Mouse (Mus musculus) spleen, adult 18-20 months (tissue): ENCODE data around the gene Pitpna.

Experiments used
- DNase-seq, 2 experiments: peaks; one replicate each; pipeline ENCODE4 v3.0.0; 2022; ENCODE audit warnings: mixed read lengths in 2 of 2

The Pitpna gene

DNA sequence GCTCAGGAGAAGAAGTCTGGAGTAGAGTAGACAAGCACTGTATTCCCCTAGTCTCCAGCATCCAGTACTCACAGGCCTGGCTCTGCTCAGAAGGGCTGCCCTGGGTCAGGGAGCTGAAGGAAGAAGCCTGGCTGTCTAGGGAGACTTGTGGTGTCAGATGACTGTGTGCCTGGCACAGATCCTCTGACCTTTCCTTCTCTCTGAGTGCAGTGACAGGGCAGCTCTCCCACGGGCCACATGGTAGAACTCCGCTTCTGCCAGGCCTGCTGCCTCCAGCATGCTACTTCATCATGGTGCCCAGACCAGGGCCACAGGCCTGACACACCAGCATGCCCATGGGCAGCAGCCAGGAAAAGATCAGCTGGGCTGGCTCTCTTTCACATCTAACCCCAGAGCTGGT, 22.0 kb upstream of the Pitpna start:
- DNase-seq: no peak

DNA sequence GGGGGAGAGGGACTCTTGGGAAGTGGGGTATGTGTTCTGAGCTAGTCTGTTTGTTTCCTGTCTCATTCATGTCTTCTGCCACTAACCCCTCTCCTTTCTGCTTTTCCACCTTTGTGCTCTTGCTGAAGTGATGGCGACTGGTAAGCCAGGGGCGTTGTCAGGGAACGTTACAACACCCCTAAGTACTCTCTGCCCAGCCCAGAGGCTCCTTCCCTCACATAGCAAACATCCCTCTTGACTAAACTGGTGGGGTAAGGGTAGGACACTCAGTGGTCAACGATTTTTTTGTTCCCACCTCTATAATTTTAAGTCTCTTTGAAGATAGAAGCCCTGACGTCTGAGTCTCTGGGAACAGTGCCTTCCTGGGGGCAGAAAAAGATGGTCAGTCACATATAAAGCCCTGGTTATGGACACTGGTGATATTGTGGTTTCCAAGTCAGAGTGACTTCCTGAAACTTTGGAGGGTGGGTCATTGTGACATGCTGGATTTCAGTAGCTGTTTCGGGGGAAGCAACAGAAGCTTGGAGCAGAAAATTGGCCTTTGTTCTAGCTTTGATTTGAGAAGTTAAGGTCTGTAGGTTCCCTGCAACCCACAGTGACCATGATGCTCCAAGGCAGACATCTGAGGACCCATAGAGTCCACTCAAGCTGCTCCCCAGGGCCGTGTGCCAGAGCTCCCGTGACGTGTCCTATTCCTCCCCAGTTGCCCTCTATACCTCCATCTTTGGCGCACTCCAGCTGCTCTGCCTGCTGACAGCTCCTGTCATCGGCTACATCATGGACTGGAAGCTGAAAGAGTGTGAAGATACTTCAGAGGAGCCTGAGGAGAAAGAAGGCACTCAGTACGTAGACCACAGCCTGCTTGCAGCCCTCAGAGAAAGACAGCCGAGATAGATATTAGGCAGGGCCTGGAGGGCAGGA, 21.4 kb upstream of the Pitpna start:
- DNase-seq: no peak

DNA sequence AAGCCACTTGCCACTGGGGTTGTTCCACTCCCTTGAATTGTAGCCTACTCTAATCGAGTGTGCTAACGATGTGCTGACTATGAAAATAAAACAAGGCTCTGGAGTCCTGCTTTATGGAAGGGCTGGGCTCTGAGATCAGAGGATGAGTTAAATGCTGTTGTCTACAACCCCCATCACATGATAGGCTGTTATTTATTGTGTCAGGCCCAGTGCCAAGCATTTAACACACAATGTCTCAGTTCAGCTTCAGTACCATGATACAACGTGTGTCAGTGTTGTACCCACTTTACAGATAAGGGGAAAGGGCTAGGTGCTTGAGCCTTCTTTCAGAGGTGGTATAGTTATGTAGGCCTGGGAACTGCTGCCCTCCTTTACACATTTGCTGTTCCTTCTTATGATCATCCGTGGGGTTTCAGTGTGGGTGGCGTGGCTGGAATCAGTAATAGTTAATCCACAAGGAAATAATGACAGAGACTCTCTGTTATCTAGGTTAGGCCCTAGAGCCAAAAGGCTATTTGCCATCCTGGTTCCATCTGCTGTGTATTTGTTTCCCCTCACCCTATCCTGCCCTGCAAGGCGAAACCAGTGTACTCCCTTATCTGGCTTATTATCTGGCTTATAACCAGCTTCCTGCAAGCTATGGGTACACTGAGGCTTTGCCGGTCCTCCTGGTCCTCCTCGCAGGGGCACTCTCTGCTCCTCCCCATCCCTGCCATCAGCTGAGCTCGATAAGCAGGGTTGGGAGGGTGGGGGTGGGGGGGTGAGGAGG, 20.4 kb upstream of the Pitpna start:
- no peak for DNase-seq

DNA sequence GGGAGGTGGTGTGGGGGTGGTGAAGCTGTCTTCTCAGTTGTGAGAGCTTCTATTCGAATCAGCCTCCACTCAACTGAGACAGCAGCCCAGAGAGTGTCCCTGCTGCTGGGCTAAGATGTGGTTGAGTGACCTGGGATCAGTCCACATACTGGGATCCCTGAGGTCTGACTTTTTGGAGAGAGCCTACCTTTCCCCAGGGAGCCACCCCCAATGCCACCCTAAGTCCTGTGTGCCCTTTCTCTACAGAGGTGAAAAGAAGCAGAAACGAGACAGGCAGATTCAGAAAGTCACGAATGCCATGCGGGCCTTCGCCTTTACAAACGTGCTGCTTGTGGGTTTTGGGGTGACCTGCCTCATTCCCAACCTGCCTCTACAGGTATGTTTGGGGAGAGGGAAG, 19.8 kb upstream of the Pitpna start:
- DNase-seq: no peak

DNA sequence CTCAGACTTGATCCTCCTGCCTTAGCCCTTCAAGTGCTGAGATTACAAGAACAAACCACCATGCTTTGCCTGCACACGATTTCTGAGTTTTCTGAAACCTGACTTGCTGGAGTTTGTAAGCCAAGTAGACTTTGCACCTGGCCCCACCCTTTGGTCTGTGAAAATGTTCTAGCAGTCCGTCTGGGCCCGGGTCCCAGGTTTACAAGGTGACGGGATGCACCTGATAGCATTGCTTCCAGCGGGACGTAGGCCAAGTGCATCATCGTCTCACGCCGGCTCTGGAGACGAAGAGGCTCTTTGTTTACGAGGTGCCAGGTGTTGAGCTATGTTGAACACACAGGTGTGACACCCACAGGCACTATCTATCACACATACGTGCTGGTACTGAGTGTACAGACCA, 18.9 kb upstream of the Pitpna start:
- no peak for DNase-seq

DNA sequence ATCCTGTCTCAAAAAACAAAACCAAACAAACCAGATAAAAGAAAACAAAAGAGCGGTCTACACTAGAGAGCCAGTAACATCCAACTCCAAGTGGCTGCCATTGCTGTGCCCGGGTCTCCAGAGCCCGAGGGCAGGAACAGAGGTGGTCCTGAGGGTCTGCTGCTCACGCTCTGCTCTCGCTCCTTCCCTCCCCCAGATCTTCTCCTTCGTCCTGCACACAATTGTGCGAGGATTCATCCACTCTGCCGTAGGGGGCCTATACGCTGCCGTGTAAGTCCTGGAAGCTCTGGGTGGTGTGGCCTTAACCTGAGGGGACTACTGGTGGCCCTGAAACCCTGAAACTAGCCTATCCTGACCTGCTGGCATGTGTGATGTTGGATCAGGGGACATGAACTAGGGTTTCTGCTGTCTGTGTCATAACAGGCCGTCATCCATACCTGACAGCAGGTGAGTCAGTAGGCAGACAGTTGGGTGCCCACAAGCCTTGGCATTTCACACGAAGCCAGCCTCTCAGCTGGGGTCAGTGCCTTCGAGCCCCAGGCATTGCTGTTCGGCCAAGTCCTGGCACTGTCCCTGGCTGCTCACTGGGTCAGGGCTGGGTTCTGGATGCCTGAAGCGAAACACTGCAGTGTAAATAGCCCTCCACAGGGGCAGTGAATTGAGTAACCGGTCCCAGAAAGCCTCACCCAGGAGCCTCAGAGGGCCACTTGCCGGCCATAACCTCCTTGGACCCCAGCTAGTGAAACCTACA, 17.3 kb upstream of the Pitpna start:
- DNase-seq: no peak

DNA sequence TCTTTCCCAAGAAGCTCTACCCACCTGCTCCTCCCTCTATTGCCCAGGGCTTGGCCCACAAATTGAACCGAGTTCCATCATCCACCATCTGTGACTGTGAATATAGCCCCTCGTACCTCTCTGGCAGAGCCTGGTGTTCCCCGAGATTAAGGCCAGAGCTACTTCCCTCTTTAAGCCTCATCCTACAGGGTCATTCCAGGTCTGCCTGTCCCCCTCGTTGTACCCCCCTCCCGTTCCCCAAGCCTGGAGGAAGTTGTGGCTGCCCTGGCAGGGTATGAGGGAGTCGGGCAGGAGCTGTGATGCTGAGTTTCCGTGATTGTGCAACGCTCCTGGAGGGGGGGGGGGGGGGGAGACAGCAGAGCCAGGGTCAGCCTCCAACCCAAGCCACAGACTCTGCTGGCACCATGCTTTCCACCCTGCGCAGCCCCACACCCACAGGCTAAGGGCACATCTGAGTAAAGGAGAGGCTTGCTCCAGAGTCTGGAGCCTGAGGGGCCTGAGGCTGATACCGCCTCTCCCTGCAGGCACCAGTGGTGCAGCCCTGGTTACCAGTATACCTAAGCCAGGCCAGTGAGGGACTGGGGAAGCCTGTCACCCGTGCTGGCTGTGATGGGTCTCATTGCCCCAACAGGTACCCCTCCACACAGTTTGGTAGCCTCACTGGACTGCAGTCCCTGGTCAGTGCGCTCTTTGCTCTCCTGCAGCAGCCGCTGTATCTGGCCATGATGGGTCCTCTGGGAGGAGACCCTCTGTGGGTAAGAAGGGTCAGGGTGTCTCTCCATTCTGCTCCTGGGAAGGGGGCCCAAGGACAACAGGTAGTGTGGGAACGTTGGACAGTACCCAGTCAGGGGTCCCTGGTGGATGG, 16.5 kb upstream of the Pitpna start:
- no peak for DNase-seq

DNA sequence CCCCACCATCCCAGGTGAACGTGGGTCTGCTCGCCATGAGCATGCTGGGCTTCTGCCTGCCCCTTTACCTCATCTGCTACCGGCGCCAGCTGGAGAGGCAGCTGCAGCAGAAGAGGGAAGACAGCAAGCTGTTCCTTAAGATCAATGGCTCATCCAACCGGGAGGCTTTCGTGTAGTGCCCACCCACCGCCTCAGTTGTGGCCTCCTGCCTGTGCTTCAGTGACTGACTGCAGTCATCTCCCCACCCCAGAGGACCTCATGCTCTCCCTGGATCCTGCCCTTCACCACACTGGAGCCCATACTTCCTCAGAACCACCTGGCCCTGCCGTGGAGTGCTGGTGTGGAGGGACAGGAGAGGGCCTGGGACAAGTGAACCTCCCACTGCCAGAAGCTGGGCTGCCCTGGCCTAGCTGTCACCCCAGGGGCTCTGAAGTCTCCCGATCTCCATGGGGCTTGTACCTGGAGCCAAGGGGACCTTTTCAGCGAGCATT, 15.6 kb upstream of the Pitpna start:
- DNase-seq: no peak

DNA sequence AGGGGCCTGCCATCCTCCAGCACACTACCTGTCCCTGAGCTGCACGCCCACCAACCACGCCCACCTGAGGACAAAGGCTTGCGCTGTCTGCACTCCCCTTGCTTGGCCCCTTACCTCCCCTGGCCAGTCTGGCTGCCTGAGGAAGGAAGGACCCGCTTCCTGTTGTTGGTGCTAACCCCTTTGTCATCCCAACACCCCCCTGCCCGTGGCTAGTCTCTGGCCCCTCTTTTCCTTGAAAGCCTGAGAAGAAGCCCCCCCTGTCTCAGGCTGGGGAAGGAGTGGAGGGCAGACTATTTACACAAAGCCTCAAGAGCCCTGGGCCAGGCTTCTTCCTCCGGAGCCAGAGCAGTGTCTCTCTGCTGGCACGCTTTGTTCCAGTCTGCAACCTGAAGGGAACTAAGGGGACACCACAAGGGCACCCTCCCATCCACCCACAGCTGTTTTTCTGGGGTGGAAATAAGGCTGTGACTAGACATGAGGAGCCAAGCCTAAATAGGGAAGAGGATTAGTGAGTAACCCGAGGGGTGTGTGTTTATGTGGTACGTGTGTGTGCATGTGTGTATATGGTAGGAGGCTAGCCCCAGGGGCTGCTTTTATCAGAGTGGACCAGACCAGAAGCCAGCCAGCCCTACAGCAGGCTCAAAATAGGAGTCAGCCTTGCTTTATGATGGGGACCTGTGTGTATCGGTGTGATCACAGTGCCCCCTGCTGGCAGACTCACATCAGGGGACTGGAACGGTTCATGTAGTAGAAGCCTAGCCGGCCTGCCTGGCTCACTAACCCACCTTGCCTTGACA, 14.8 kb upstream of the Pitpna start:
- DNase-seq: peak; percentile 83 to 94

DNA sequence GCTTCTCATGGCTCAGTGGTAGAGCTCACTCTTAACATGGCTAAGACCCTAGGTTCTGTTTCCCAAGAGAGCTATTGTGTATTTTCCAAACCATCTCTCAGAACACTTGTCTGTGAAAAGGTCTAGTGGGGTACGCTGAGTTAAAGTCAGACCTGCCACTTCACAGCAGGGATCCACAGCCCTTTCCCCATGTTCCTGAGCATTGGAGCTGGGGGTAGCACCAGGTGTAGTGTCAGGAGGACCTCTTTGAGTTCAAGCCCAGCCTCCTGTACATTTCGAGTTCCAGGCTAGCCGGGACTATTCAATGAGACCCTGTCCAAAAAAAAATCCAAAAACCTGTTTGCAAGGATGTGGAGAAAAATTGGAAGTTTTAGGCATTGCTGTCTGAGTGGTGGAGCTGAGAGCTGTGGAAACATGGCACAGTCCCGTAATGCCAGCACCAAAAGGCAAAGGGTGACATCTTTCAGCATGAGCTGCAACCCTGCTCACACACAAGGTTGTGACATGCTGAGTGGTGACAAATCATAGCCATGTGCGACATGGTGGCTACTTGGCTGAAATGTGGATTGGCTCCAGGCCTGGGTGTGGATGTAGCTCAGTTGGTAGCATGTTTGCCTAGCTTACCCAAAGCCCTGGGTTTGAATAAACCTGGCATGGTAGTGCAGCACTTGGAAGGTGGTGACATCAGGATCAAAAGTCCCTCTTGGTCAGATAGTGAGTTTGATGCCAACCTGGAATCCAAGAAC, 13.3 kb upstream of the Pitpna start:
- no peak for DNase-seq

DNA sequence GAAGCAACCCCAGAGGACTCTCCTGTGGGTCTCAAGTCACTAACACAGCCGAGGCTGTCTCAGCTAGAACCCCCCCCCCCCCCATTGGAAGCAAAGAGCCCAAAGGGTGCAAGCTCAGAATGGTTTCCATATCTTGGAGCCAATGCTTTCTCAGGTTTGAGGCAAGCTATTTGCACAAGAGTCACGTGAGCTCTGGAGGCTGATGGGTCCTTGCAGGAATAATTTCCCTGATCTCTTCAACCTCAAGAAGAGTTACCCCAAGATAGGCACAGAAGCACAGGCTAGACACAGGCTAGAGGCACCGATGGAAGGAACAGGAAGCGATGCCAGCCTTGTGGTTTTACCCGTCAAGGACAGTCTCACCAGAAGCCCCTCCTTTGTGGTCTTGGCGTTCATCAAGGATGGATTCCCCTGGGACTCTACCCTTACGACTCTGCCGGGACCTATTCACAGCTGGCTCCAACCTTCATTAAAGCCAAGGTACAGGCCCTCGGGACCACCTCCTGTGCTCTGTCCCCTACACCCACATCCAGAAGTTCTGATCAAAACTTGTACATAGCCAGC, 12.3 kb upstream of the Pitpna start:
- DNase-seq: no peak

DNA sequence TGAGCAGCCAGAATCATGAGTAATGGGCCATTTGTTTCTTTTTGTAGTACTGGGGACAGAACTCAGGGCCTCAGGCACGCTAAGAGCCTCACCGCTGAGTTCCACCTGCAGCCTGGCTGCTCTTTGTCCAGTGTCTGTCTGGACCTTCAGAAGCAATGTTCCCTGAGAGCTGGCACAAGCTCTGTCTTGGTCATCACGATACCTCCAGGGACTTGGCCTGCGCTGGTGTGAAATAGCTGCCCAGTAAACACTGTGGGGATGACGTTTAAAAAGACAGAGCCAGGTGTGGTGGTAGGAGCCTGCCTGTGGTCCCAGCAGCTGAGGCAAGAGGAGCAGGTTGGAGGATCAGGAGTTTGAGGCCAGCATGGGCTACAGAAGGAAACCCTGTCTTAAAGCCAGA, 9.3 kb upstream of the Pitpna start:
- no peak for DNase-seq

DNA sequence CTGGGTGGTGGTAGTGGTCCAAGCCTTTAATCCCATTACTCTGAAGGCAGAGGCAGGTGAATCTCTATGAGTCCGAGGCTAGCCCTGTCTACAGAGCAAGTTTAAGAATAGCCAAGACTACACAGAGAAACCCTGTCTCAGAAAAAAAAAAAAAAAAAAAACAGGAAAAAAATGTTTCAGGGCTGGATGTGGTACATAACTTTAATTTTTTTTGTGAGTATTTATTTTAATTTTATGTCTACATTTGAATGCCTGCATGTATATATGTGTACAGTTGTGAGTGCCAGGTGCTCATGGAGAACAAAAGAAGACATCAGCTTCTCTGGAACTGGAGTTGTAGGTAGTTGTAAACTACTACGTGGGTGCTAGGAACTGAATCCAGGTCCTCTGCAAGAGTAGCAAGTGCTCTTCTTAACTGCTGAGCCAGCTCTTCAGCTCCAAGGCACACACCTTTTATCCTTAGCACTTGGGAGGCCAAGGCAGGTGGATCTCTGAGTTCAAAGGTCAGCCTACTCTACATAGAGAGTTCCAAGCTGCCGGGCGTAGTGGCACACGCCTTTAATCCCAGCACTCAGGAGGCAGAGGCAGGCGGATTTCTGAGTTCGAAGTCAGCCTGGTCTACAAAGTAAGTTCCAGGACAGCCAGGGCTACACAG, 6.3 kb upstream of the Pitpna start:
- no peak for DNase-seq

DNA sequence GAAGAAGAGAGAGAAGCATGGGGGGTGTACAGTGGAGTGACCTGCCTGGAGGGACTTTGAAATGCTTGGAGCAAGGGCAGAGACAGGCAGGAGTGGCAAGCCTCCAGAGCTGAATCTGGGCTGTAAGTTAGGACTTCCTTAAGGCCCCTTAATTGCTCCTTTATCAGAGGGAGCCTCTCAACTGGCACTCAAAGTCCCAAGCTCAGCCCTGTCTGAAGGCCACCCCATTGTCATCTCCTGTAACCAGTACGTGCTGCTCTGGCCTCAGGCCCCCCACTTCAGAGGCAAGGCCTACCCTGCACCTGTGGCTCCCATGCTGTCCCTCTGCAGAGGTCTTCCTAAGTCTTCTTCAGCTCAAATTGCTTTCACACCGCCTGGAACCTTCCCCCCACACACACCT, 4.4 kb upstream of the Pitpna start:
- no peak for DNase-seq

DNA sequence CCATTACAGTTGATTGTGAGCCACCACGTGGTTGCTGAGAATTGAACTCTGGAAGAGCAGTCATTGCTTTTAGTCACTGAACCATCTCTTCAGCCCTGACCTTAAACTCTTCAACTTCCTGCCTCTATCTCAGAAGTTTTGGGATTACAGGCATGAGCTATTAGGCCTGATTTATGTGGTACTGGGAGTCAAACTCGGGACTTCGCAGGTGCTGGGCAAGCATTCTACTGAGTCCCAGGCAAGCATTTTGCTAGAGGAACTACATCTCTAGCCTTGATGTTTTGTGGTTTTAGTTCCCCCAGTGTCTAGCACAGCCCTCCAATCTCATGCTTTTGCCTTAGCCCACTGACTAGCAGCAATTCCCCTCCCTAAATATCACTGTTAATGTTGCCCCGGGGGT, 2.8 kb upstream of the Pitpna start:
- no peak for DNase-seq

DNA sequence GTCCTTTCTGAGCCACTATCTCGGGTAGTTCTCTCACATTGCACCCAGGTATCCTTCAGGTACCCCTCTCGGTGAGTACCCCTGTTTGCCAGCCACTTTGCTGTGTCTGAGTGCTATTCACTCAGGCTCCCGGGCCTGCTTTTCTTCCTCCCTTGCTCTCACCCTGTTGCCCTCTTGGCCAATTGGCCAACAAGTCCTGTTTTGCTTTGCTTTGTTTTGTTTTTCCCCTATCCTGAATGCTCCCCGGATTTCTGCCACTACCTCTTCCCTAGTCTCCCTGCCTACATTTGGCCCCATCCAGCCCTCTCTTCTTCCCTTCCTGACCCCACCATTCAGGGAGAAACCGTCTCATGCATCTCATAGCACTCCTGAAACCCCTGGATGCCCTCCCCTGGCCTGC, 1.9 kb upstream of the Pitpna start:
- DNase-seq: no peak

DNA sequence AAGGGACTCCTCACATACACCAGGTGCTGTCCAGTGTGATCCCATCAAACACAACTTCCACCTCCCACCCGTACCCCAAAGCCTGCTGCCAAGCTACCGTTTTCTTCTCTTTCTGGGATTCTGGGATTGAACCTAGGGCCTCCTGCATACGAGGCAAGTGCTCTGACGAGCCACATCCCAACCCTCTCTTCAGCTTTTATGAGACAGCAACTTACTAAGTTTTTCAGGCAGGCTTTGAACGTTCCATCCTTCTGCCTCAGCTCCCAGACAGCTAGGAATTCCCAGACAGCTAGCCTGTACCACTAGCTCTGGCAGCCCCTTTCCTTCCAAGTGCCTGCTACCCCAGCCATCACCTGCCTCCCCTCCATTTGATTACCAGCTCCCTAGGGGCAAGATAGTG, 934 bp upstream of the Pitpna start:
- DNase-seq: no peak

DNA sequence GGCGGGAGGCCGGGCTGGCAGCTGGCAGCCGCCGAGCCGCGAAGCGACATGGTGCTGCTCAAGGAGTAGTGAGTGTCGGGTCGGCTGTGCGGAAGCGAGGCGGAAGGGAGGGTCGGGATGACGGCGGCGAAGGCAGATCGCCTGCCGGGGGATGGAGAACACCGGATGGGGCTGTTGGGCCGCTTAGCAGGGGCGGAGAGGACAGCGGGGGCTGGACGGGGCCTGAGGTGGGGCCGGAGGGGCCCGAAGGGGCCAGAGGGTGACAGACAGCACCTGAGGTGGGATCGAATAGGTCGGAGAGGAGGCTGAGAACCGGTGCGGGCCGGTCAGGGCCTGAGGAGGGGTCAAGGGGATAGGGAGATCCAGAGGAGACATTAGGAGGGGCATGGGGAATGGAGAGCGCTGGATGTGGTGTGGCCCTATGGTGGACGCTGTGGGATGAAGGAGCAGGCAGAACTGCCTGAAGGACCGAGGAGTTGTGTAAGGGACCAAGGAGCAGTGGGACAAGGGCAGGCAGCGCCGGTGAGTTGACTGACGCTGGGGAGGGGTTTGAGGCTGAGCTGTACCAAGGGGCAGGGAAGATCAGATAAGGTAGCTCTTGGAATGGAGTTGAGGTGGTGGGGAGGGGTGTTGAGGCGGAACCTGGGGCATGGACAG, 516 bp downstream of the Pitpna start:
- DNase-seq: no peak

DNA sequence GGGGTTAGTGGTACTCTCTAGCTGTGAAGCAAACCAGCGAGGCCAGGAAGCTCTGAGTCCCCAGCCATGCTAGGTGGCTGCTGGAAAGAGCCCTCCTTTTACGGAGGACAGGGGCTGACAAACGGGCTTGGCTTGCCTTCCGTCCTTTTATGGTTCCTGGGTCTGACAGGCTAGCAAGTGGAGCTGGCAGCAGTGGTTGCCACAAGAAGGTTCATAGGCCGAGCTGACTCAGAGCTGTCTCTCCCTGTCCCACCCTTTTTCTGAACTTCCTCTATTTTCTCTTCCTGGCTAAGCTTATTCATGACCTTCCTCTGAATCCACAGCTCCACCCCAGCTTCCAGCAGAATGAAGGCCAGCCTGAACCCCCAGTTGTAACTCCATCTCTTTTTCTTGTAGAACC, 4.7 kb downstream of the Pitpna start:
- no peak for DNase-seq
